Mouse (Mus musculus): Measurements from ENCODE around the gene Slc9a5. TPM values are rescaled to one million over a fixed set of nuclear protein-coding genes. Genes with fewer than 3 reads are reported as not detected.

The Slc9a5 gene
- polyA plus RNA-seq, 1 experiment, result 3.4 TPM

DNA sequence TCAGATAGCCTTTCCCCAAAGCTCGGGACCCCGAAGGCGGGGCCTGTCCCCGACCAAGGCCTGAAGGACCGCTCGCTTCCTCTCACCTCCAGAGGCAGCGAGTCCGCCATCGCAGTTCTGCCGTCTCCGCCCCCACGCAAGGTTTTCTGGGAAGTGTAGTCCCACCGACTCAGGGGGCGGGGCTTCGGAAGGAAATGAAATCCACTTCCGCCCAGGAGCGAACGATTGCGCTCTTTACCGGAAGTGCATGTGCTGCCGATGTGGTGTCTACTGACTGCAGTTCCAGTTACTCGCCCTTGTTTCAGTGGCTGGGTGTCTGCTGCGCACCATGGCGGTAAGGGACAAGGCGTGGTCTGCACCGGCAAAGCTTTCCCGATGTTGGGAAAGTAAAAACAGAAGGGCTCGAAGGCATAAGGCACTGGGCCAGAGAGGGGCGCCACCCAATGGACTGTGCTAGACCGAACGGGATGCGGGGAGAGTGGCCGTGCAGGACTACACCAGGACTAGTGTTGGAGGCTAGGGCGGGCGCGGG, 22.4 kb upstream of the Slc9a5 start, which contains the start of the genes Lrrc29 and Tmem208:
Lrrc29 (minus strand) TSS at position 138 of the 532 bp plus-strand sequence.
Tmem208 (plus strand) TSS at position 214 of the 532 bp plus-strand sequence.
- DNase-seq (ENCODE audit: low spot score), result peak; percentile 81

DNA sequence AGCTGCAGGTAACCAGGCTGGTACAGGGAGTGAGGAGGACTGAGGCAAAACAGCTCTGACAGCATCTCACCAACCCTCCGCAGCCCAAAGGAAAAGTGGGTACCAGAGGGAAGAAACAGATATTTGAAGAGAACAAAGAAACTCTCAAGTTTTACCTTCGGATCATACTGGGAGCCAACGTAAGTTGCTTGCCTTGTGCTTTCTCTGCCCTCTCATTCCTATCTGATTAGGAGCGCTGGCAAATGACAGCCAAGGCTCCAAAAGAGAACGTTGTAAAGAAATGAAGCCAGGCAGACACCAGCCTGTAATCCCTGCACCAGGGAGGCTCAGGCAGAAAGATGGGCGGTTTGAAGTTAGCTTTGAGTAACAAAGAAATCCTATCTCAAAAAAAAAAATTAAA, 21.7 kb upstream of the Slc9a5 start:
- no peak for DNase-seq (ENCODE audit: low spot score)

DNA sequence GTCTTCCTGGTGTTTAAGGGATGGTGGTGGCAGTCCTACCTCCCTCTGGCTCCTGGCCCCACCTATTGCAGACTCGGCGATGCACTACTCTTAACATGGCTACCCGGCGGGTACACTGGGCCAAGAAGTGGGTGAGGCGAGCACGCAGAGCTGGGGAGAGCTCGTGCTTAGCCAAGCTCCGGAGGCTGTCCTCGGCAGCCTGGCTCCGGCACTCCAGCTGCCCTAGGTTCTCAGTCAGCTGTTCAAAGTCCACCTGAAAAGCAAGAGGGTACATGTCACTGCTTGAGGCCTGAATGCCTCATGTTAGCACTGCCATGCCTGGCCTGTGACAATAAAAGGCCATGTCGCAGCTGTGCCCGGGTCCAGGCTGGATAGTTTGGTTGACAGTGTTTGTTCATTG, 18.3 kb upstream of the Slc9a5 start:
- no peak for DNase-seq (ENCODE audit: low spot score)

DNA sequence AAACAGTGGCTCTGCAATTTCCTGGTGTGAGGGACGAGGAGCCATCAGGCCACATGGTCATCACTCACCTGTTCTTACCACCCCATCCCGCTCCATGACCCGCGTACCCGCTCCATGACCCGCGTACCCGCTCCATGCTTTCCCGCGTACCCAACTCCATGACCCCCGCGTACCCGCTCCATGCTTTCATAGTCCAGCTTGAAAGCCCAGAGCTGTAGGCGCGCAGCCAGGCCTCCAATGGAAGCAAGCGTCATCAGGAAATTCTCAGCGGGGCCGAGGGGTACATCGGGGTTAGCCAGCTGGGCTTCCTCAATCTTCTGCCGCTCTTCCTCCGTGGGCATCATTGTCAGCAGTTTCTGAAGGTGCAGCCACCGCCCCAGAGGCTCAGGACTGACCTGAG, 17.2 kb upstream of the Slc9a5 start:
- DNase-seq (ENCODE audit: low spot score), result no peak

DNA sequence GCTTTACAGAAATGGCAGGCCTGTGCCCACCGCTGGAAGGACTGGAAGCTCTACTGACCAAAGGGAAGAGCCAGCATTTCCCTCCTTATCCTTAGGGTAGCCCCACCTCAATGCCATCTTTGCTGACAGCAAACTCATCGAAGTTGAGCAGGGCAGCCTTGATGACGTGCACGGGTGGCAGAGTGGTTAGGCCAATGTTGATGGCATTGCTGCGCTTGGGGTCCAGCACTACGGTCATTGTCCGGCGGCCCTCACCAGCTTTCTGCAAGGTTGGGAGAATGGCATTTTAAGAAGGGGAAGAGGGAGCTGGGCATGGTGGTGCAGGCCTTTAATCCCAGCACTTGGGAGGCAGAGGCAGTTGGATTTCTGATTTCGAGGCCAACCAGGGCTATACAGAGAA, 16.7 kb upstream of the Slc9a5 start:
- DNase-seq (ENCODE audit: low spot score), result no peak

DNA sequence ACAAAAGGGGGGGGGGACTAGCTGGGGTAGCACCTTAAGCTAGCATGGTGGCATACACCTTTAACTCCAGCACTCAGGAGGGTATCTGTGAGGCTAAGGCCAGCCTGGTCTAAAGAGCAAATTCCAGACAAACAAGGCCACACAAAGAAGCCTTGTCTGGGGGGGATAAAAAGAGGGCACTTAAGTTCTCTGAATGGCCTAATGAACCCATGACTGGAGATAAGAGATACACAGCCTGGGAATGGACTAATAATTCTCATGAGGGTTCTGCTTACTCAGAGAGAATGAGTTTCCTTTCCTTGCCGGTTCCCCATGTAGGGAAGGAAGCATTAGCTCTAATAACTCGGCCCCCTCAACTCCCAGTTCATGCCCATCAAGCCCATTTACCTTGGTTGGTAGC, 16.1 kb upstream of the Slc9a5 start:
- no peak for DNase-seq (ENCODE audit: low spot score)

DNA sequence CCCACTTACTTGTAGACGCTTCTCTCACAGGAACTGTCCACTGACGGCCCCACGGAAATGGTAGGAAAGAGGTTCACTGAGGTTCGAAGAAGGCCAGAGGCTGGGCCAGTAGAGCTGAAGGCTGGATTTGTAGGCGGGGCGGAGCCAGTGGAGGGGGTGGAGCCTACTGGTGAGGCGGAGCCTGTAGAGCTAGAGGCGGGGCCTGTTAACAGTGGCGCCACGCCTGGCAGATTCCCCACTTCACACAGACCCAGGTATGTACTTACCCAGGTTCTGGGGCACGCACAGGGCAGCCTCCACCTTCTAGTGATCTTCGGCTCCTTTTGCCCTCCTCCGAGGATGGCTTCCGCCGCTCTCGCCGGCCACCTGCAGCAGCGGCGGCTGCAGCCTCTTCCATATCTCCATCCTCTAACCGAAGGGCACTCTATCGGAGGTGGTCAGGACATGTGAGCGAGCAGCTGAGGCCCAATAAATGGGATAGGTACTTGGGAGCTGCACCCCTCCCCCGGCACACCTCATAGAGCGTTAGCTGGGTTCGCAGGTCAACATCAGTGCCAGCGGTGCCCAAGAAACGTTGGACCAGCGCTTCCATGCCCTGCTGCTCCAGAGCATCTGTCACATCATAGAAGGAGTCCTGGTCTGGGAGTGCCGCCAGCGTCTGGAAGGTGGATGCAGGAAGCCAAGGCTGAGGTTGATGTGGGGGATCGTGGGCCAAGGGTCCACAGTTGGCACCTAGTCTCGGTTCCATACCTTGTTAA, 12.1 kb upstream of the Slc9a5 start:
- no peak for DNase-seq (ENCODE audit: low spot score)

DNA sequence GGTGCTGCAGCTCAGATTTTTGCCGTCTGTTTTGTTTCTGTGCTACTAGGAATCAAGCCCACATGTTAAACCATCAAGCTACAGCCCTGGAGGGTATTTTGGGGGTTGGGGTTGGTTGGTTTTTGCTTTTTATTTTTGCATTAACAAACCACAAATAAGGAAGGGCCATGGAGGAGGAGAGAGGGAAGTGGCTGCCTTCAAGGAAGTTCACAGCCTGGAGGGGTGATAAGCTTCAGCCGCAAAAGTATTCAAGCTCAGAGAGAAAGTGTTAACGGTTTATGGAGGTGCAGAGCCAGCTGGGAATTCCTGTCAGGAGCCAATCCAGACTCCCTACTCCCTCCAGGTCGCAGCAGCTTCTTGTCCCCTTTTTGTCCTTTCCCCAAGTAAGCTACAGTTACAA, 9.7 kb upstream of the Slc9a5 start:
- no peak for DNase-seq (ENCODE audit: low spot score)

DNA sequence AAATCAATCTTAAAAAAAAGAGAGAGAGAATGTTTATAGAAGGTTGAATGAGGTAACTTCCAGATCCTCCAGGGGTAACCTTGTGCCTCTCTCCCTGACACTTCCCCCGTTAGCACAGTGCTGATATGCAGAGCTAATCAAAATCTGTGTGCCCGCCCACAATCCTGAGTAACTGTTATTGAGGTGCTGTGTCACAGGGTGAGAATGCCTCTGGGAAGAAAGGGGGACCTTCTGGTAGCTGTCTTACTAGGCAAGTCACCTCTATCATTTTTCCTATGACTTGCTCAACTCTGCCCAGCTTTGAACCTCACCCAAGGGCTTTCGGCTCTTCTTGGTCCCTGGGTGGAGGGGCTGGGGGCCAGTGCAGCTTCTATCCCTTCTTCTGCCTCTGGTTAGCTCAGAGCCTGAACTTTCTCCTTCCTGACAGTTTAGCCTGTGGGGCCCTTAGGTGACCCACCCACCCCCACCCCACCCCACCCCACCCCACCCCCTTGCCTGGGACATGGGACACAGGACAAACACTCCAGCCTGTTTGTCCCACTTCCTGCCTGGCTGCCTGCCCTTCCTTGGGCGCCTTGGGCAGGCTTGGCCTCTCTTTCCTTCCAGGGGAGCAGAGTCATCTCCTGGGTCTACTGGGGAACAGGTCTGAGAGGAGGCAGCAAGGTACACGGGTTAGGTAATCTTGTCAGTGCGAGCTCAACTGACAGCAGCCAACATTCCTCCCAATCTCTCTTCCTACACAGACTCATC, 8.6 kb upstream of the Slc9a5 start:
- DNase-seq (ENCODE audit: low spot score), result no peak

DNA sequence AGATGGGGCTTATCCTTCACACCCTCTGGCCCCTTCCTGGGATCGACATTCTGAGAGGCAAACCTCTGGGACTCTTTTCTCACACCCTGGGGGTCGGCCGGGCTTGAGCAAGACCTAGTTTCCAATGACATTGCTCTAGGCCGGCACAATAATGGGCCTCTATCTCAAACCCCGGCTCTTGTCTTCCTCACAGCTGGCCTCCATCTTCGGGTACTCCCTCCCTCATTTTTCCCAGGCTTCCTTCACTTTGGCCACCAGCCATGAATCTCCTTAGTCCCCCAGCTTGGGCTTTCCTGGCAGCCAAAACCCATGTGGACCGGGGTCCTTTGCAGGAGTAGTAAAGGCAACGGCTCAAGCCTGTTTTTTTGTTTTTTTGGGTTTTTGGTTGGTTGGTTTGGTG, 7.2 kb upstream of the Slc9a5 start:
- no peak for DNase-seq (ENCODE audit: low spot score)

DNA sequence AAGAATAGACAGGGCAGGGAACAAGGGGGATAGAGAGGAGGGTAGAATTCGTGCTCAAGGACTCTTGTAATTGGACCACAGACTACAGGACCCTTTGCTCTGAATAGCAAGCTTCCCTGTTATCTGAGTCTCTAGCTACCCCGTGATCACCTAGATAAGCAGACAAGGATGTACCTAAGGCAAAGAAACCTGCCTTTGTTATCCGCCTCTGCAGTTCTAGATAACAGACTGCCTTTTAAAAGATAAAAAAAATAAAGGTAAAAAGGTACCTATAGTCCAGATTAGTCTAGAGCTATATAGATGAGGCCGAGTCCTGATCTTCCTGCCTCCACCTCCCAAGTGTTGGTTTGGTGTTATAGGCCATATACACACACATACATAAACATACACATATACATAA, 5.9 kb upstream of the Slc9a5 start:
- no peak for DNase-seq (ENCODE audit: low spot score)

DNA sequence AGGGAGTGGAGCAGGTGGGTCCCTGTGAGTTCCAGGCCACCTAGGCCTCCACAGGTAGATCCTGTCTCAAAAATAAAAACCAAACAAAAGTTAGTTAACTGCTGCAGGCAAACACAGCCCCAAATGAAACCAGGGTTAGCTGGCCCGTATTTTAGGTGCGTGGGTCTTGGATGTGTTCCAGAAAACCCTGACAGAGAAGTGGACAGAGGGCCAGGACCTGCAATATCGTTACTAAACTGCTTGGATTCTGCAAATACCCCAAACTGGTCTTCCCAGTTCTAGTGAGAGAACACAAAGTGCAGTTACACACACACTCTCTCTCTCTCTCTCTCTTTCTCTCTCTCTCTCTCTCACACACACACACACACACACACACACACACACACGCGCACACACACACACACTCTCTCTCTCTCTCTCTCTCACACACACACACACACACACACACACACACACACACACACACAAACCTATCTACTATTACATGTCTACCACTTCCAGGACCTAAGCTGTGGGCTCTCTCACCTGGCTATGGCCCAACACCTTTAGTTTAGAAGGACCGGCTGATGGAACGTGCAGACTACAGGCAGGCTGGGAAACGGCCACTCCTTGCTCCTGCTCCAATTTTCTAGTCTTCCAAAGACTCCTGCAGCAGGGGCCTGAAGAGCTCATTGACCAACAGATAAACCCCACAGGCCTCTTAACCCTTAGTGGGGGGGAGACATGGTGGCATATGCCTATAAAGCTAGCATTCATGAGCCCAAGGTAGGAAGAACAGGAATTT, 4.7 kb upstream of the Slc9a5 start:
- DNase-seq (ENCODE audit: low spot score), result no peak

DNA sequence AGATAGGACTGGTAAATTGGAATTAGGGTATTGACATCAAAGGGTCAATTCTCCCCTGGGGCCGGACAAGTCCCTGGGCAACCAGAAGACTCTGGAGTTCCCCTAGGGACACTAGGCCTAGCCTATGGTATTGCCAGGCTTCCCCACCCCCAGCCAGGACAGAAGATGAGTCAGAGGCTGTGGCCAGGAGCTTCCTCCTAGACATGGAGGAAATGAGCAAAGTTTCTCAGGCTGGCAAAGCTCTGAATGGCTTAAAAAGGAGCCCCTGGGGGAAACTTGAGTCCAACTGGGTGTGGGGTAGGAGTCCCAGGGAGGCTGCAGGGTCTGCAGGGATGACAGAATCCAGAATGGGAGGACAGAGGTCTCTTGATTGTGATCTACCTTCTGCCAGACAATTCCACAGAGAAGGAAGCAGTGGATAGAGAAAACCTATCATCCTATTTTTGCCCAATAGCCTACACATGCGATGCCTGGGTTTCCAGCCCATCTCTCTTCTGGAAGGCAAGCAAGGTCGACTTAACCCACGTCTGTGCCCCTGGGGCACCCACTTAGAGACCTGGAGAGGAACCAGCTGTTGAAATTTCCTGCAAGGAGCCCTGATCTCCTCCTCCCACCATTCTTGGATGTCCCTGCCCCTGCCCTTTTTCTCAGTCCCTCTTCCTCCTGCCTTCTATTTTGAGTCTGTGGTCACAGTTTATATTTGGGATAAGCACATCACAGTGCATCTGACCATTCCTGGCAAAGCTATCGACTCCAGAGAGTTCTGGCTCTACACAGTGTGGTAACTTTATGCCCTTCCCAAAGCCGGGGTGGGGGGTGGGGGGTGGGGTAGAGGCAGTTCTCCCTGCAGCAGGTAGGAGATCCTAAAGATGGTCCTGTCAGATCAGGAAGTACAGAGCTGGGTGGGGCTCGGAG, 3.3 kb upstream of the Slc9a5 start:
- DNase-seq (ENCODE audit: low spot score), result no peak

DNA sequence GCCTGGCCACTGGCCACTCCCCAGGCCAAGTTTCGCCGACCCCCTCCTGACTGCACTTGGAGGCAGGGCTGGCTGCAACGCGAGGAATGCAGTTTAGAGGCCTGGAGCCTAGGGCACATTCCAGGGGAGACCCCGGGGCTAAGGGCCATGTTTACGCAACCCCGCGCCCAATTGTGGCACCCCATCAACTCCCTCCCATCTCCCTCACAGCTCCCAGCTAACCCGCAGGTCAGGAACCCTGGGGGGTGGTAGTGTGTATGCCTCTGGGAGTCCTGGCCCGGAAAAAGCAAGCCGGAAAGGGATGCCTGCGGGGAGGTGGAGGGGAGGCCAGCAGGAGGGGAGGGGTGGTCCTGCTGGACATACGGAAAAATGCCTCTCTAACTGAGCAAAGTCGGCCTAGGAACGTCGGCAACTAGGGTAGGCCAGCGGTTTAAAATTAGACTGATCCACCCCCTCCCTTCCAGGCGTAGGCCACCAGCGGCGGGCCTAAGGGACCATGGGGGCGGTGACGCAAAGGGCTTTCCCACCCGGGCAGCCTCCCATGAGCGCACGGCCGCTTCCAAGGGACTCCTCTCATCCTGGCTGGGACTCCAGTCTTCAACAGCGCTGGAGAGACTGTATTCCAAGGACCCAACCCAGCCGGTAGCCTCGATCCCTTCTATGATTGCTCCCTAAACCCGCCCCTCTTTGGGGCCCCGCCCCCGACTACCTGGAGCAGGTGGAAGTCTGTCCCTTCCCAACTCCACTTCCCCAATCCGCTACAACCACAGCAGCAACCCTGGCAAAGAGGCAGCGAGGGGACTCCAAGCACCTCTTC, 1.8 kb upstream of the Slc9a5 start:
- peak; percentile 61 for DNase-seq (ENCODE audit: low spot score)

DNA sequence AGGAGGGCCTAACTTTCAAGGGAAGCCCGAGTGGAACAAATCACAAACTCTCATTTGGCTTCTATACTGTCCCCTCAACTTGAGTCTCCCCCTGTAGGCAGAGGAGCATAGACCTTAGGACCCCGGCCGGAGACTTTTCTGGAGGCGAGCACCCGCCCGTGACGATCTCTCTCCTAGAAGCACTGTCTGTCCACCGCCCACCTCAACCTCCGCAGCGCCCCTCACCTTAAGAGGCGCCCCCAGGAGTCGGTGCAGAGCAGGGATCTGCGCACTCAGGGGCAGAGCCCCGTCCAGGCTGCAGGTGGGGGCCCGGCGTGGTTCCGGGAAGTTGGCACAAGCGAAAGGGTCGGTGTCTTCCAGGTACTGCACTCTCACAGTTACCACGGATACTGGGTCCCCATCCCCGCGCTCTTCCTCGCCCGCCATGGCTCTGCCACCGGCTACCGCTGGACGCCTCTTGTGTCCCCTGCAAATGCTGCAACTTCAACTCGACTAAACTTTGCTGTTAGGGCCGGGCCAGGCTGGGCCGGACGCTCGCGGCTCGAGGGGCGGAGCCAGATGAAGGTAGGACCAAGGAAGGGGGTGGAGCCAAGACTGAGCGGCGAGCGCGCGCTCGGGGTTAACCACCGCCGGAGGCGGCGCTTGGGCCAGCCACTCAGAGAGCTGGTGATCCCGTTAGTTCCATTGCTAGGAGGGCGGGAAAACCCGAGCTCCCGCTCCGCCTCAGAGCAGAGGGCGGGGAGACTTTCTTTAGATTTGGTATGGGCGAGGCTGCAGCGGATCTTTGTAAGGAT, 1.0 kb upstream of the Slc9a5 start, which contains the start of gene Fhod1:
Fhod1 (minus strand) TSS at position 526 of the 794 bp plus-strand sequence.
- DNase-seq (ENCODE audit: low spot score), result peak; percentile 78

DNA sequence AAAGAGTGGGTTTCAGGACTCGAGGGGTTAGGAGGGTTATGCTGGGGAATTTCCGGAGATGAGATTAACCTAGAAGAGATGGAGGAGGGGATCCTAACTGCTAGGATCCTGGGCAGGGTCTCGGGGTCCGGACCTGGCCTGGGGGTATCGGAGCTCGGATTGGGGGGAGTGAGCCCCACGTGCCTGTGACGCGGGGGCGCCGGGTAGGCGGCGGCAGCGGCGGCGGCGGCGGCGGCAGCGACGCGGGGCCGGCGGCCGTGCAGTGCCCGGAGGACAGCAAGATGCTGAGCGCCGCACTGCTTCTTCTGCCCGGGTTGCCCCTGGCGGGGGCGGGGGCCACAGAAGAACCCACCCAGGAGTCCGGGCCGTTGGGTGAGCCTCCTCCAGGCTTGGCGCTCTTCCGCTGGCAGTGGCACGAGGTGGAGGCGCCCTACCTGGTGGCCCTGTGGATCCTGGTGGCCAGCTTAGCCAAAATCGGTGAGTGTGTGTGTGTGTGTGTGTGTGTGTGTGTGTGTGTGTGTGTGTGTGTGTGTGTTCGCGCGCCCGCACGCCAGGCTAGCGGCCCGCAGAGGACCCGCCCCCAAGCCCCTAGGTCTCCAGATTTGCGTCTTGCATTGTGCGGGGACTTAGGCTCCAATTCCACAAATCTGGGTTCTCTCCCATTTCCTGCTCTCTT, 591 bp downstream of the Slc9a5 start:
- no peak for DNase-seq (ENCODE audit: low spot score)

DNA sequence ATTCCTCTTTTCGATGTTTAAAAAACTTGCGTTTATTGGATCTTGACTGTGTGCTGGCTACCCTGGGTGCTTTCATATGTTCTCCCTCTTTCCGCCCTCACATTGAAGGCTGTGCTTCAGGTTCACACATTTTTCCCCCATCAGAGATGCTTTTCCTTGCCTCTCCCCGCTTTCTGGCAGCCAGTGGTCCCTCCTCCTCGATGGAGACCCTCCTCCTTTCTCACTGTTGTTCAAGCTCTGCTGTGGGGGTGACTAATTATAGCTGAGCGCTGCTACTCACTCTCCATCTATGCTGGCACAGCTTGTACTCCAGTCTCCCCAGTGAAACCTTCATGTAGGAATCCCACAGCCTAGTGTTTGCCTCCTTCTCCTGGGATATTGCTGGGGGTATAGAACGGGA, 1.5 kb downstream of the Slc9a5 start:
- DNase-seq (ENCODE audit: low spot score), result no peak

DNA sequence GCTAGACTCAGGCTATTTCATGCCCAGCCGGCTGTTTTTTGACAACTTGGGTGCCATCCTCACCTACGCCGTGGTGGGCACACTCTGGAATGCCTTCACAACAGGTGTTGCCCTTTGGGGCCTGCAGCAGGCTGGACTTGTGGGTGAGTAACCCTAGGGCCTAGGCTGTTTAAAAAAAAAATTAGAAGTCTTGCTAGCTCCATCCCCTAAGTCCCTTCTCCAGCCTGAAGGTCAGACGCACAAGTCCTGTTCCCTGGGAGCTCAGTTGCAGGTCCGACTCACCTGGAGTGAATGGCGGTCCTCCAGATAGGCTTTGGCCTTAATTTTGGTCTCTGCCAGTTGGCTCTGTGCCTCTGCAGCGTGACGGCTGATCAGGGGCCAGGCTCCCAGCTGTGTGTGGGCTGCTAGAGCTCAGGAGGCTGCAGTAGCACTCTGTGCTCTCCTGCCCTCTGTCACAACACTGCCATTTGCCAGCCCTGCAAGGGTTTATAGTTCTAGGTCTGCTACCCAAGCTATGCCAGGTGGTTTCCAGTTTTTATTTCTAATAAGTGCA, 5.0 kb downstream of the Slc9a5 start:
- no peak for DNase-seq (ENCODE audit: low spot score)
